In the genomic region with DNA sequence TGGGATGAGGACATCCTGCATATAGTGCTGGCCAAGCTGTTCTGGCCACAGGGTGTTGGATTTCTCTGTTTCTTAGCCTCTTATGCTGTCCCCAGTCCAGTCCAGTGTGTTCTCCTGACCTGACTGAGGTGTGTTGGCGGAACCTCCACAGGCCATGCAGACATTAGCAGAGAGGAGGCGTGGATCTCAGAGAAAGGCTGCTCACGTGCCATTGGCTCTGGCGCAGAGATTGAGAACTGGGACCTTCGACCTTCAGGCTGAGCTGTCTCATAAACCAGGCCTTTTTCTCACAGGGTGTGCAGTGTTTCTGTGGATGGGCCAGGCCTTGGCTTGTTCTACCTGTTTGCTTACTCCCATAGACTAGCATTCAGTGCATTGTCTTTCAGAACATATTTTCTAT, we compare ENCODE assay signal across 15 mouse cellular contexts.
DNase-seq lines count a peak whose midpoint lies in the region; ATAC-seq lines count a peak whose summit lies in the region.
"Had no signal": no experiment of that assay in that cellular context is flagged by ENCODE, and none has a peak within 500 bp of the region (broad histone marks: within the 10 kb centered on the region; RNA-seq: fewer than 3 reads in every experiment).

No protein-coding gene starts in this region.

- no peak for ATAC-seq in embryonic facial prominence, embryonic 14.5 days (ENCODE audit: low read depth)
- no peak for ATAC-seq in embryonic facial prominence, embryonic 15.5 days (ENCODE audit: insufficient number of reproducible peaks, low FRiP score, low TSS enrichment, low read depth)
- ATAC-seq in kidney, embryonic 15.5 days (replicated peaks; ENCODE audit: low FRiP score), result no peak
- peak; percentile 31; the same call in 1 of the 2 replicates for ATAC-seq in liver, embryonic 16.5 days (ENCODE audit: low read depth)
- ATAC-seq: forebrain, embryonic 16.5 days had no signal

- DNase-seq in embryonic facial prominence, embryonic 14.5 days (ENCODE audit: low spot score), result no peak
- no peak for DNase-seq in frontal cortex, postnatal 10 days (ENCODE audit: low spot score in 2 of 2)
- DNase-seq in lung, adult 18-20 months, result no peak
- no peak for DNase-seq in cerebellum, adult 11 months
- DNase-seq: gastrocnemius, postnatal 14 days; lung, postnatal 14 days; right cerebral cortex, adult 18-20 months had no signal

- no peak overlapping the region for H3K9ac ChIP-seq in embryonic facial prominence, embryonic 14.5 days (ENCODE audit: low read depth, low read length)
- H3K9ac ChIP-seq in embryonic facial prominence, embryonic 15.5 days, result no peak overlapping the region
- H3K9ac ChIP-seq in kidney, embryonic 15.5 days, result no peak overlapping the region
- H3K9ac ChIP-seq in liver, embryonic 16.5 days (ENCODE audit: low read depth, low read length), result no peak overlapping the region
- H3K9ac ChIP-seq: heart, embryonic 13.5 days; limb, embryonic 12.5 days had no signal

- H3K4me2 ChIP-seq in embryonic facial prominence, embryonic 14.5 days (ENCODE audit: low read depth, low read length), result no peak overlapping the region
- H3K4me2 ChIP-seq in embryonic facial prominence, embryonic 15.5 days (replicated peaks), result no peak overlapping the region
- no peak overlapping the region for H3K4me2 ChIP-seq in kidney, embryonic 15.5 days
- no peak overlapping the region for H3K4me2 ChIP-seq in liver, embryonic 16.5 days (ENCODE audit: low read depth, low read length)
- H3K4me2 ChIP-seq: heart, embryonic 13.5 days; limb, embryonic 12.5 days had no signal

- no peaks in the 10 kb centered on the region; the same call in 1 of the 2 replicates for H3K4me1 ChIP-seq in embryonic facial prominence, embryonic 14.5 days (ENCODE audit: control insufficient read depth, insufficient read depth, low read length)
- H3K4me1 ChIP-seq in embryonic facial prominence, embryonic 15.5 days, result peaks cover 7% of the 10 kb centered on the region; the same call in 1 of the 2 replicates
- no peaks in the 10 kb centered on the region for H3K4me1 ChIP-seq in kidney, embryonic 15.5 days
- H3K4me1 ChIP-seq in liver, embryonic 16.5 days (ENCODE audit: control insufficient read depth, low read depth, low read length), result no peaks in the 10 kb centered on the region
- H3K4me1 ChIP-seq: midbrain, embryonic 10.5 days had no signal

- no peaks in the 10 kb centered on the region for H3K36me3 ChIP-seq in embryonic facial prominence, embryonic 14.5 days (ENCODE audit: control insufficient read depth, insufficient read depth, low read length)
- no peaks in the 10 kb centered on the region for H3K36me3 ChIP-seq in embryonic facial prominence, embryonic 15.5 days
- no peaks in the 10 kb centered on the region for H3K36me3 ChIP-seq in kidney, embryonic 15.5 days
- H3K36me3 ChIP-seq in liver, embryonic 16.5 days (ENCODE audit: control insufficient read depth, insufficient read depth), result no peaks in the 10 kb centered on the region
- H3K36me3 ChIP-seq: heart, embryonic 13.5 days; limb, embryonic 12.5 days; midbrain, embryonic 10.5 days had no signal

- no peaks in the 10 kb centered on the region for H3K27me3 ChIP-seq in embryonic facial prominence, embryonic 14.5 days (replicated peaks; ENCODE audit: control insufficient read depth, insufficient read depth, low read length)
- no peaks in the 10 kb centered on the region for H3K27me3 ChIP-seq in embryonic facial prominence, embryonic 15.5 days
- H3K27me3 ChIP-seq in kidney, embryonic 15.5 days, result no peaks in the 10 kb centered on the region
- no peaks in the 10 kb centered on the region; the same call in 1 of the 2 replicates for H3K27me3 ChIP-seq in liver, embryonic 16.5 days (ENCODE audit: control insufficient read depth, insufficient read depth, low read depth, low read length)
- H3K27me3 ChIP-seq: heart, embryonic 13.5 days; limb, embryonic 12.5 days had no signal

- WGBS in embryonic facial prominence, embryonic 14.5 days, result 87% methylated on average over 5 of the region's 5 CpGs
- WGBS in embryonic facial prominence, embryonic 15.5 days, result 69% methylated on average over 5 of the region's 5 CpGs
- 62% methylated on average over 5 of the region's 5 CpGs for WGBS in kidney, embryonic 15.5 days
- 67% methylated on average over 5 of the region's 5 CpGs for WGBS in liver, embryonic 16.5 days (ENCODE audit: insufficient replicate concordance)

- H3K4me3 ChIP-seq in embryonic facial prominence, embryonic 14.5 days (ENCODE audit: low read depth, low read length), result no peak overlapping the region
- H3K4me3 ChIP-seq in embryonic facial prominence, embryonic 15.5 days (replicated peaks), result no peak overlapping the region
- no peak overlapping the region for H3K4me3 ChIP-seq in kidney, embryonic 15.5 days (replicated peaks)
- no peak overlapping the region for H3K4me3 ChIP-seq in liver, embryonic 16.5 days (ENCODE audit: low read depth, low read length)
- H3K4me3 ChIP-seq: heart, embryonic 13.5 days; limb, embryonic 12.5 days; midbrain, embryonic 10.5 days had no signal

- peak overlapping the region; percentile 36; the same call in 1 of the 2 replicates for H3K27ac ChIP-seq in embryonic facial prominence, embryonic 14.5 days (replicated peaks; ENCODE audit: low read depth, low read length)
- H3K27ac ChIP-seq in embryonic facial prominence, embryonic 15.5 days (replicated peaks), result peak overlapping the region; percentile 45
- 0 out of 2 replicates have a peak overlapping the region, but pooled peaks have one; percentile 32 for H3K27ac ChIP-seq in kidney, embryonic 15.5 days
- H3K27ac ChIP-seq in liver, embryonic 16.5 days (ENCODE audit: low read length), result no peak overlapping the region
- H3K27ac ChIP-seq: heart, embryonic 13.5 days; kidney, postnatal 0 days; limb, embryonic 12.5 days; midbrain, embryonic 10.5 days had no signal

- H3K9me3 ChIP-seq in embryonic facial prominence, embryonic 14.5 days (ENCODE audit: control insufficient read depth, low read length), result no peaks in the 10 kb centered on the region
- H3K9me3 ChIP-seq in embryonic facial prominence, embryonic 15.5 days (replicated peaks), result no peaks in the 10 kb centered on the region
- no peaks in the 10 kb centered on the region for H3K9me3 ChIP-seq in kidney, embryonic 15.5 days (replicated peaks)
- no peaks in the 10 kb centered on the region for H3K9me3 ChIP-seq in liver, embryonic 16.5 days (replicated peaks; ENCODE audit: control insufficient read depth, low read length)
- H3K9me3 ChIP-seq: heart, embryonic 13.5 days; limb, embryonic 12.5 days; midbrain, embryonic 10.5 days had no signal
